Mouse (Mus musculus) hindbrain, embryonic 11.5 days (tissue): ENCODE measurements around the gene Sgsm3. TPM values are rescaled to one million over a fixed set of nuclear protein-coding genes. Genes with fewer than 3 reads are reported as not detected.

ENCODE experiments used
- ATAC-seq: fragments of 200-750 bp; cut with Nextera tagmentation; 2 replicates; pipeline ENCODE4 v1.8.0; 2017; ENCODE audit warnings: mild to moderate bottlenecking, moderate TSS enrichment, moderate library complexity; ENCODE audit not compliant: low FRiP score
- DNase-seq: peaks from one replicate; pipeline ENCODE4 v3.0.0-alpha.2; 2015; ENCODE audit warnings: low spot score
- H3K27ac ChIP-seq: fragments of 300-500 bp; sonication (generic); 2 replicates; pipeline ENCODE4 v1.5.1; 2014; ENCODE audit warnings: mild to moderate bottlenecking, low read depth, low read length
- H3K27me3 ChIP-seq: fragments of 300-500 bp; sonication (generic); 2 replicates; pipeline ENCODE4 v1.6.1; 2014; ENCODE audit warnings: mild to moderate bottlenecking, low read length, moderate library complexity, mixed read lengths; ENCODE audit not compliant: control insufficient read depth, insufficient read depth
- H3K36me3 ChIP-seq: fragments of 300-500 bp; sonication (generic); 2 replicates; pipeline ENCODE4 v1.6.1; 2014; ENCODE audit warnings: mild to moderate bottlenecking, low read length, moderate library complexity, mixed read lengths; ENCODE audit not compliant: control insufficient read depth, insufficient read depth
- H3K4me1 ChIP-seq: fragments of 300-500 bp; sonication (generic); replicated peaks from 2 replicates; pipeline ENCODE4 v1.6.1; 2014; ENCODE audit warnings: low read length, mixed read lengths; ENCODE audit not compliant: control insufficient read depth, insufficient read depth
- H3K4me2 ChIP-seq: fragments of 300-500 bp; sonication (generic); replicated peaks from 2 replicates; pipeline ENCODE4 v1.6.1; 2014; ENCODE audit warnings: mild to moderate bottlenecking, low read depth, low read length
- H3K4me3 ChIP-seq: fragments of 300-500 bp; sonication (generic); 2 replicates; pipeline ENCODE4 v1.5.1; 2014; ENCODE audit warnings: low read depth, low read length
- H3K9ac ChIP-seq: fragments of 300-500 bp; sonication (generic); 2 replicates; pipeline ENCODE4 v1.6.1; 2014; ENCODE audit warnings: low read depth, low read length
- H3K9me3 ChIP-seq: fragments of 300-500 bp; sonication (generic); 2 replicates; pipeline ENCODE4 v1.6.1; 2016; ENCODE audit warnings: low read length; ENCODE audit not compliant: control insufficient read depth
- WGBS: fragments of 180-500 bp; shearing (Covaris S2); extraction: QIAGEN DNeasy Blood & Tissue Kit; methylation state at CpG from one replicate; pipeline ENCODE4 v1.1.7; 2014; 5-methylcytosine and 5-hydroxymethylcytosine counted together
- polyA plus RNA-seq: library from polyadenylated mRNA; unstranded; fragments of >200 nt; fragmentation: Nextera tagmentation; extraction: Ambion mirVana; gene quantifications from 2 replicates; pipeline ENCODE4 v1.2.1, GENCODE M21; 2014

Gene Sgsm3
- polyA plus RNA-seq, 1 experiment from 2014 or later = 17.4 TPM

DNA sequence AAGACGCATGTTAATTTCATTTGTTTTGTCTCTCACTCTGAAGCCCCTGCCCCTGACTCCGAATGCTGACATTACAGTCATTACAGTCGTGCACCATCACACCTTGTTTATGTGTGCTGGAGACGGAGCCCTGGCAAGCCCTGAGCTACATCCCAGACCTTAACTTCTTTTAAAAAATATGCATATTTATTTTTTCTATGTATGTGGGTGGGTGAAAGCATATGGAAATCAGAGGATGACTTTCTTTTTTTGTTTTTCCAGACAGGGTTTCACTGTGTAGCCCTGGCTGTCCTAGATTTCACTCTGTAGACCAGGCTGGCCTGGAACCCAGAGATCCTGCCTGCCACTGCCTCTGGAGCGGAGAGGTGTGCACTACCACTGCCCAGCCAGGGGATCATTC, 17.4 kb downstream of the Sgsm3 start:
- Histone ChIP-seq H3K9me3 (no peaks in the 10 kb centered on the region), H3K4me2 (no peak overlapping the region), H3K4me3 (no peak overlapping the region), H3K27ac (no peak overlapping the region), H3K36me3 (no peaks in the 10 kb centered on the region), H3K4me1 (no peaks in the 10 kb centered on the region), H3K27me3 (no peaks in the 10 kb centered on the region), H3K9ac (no peak overlapping the region)
- 83% methylated on average over 5 of the region's 5 CpGs for WGBS
- ATAC-seq (no peak), DNase-seq (no peak)

DNA sequence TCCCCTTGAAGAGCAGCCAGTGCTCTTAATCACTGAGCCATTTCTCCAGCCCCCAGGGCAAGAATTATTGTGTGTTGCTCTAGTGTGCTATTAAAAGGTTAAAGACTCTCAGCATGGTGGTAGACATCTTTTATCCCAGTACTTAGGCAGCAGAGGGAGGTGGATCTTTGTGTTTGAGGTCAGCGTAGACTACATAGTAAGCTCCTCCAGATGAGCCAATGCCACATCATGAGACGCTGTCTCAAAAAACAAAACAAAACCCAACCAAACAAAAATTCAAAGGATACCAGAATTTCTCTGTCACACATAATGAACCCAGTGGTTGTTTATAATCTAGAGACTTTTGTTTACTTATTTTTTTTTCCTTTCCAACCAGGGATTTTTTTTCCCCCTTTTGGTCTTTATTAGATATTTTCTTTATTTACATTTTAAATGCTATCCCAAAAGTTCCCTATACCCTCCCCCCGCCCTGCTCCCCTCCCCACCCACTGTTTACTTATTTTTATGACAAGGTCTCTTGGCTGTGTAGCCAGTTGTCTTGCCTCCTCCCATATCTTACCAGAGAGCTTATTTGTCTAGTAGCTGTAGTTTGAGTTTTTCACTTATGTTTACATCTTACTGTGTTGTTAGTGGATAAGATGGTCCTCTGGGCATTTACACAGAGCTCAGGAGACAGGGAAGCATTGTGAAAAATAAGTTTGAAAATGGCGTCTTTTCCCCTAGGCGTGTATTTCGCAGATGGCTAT, 18.7 kb downstream of the Sgsm3 start:
- no peak overlapping the region for H3K4me2 ChIP-seq
- no peaks in the 10 kb centered on the region for H3K27me3 ChIP-seq
- H3K9me3 ChIP-seq = no peaks in the 10 kb centered on the region
- H3K9ac ChIP-seq = no peak overlapping the region
- WGBS = 80% methylated on average over 6 of the region's 6 CpGs
- ATAC-seq = no peak
- no peak overlapping the region for H3K27ac ChIP-seq
- no peak overlapping the region for H3K4me3 ChIP-seq
- H3K4me1 ChIP-seq = no peaks in the 10 kb centered on the region
- no peaks in the 10 kb centered on the region for H3K36me3 ChIP-seq
- DNase-seq = no peak

DNA sequence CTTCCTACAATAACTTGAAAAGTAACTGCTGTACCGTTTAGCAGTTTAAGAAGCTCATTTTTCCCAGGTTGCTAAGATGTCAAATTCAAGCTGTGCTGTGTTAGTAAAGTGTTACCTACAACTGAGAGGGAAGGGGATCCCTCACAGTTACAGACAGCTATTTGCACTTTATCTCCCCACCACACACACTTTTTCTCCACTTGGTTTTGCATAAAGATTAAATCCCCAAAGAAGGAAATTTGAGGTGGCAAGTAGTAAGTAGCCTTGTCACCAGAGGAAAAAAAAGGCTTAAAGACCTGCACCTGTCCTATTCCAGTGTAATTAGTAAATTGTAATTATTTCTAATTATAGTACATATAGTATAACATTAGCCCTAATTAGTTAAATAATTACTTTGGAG, 19.5 kb downstream of the Sgsm3 start:
- 56% methylated on average over 1 of the region's 1 CpGs for WGBS

DNA sequence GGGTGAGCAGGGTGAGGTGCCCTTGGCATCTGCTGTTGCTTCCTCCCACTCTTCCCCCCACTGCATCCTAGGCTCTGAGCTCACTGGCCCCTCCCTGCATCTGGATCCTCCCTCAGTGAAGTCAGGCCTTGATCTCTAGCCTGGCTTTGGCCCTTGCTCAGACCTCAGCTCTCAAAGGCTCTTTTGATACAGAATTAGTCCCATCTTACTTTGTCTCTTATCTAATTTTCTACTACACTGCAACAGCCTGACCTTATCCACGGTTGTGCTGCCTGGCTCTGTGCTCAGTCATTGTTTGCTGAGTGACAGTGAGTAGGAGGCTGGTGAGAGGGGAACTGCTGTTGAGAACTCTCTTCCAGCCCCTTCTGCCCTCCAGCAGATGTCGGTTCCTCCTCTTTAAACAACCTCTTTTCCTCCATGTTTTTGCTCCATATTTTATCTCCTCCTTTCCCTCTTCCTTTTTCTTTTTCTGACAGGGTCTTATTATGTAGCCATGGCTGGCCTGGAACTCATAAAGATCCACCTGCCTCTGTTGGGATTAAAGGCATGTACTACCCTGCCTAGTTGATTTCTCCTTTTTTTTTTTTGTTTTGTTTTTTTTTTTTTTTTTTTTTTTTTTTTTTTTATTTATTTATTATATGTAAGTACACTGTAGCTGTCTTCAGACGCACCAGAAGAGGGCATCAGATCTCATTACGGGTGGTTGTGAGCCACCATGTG, 23.0 kb downstream of the Sgsm3 start:
- Histone ChIP-seq H3K9ac (no peak overlapping the region), H3K27me3 (no peaks in the 10 kb centered on the region), H3K36me3 (no peaks in the 10 kb centered on the region), H3K9me3 (no peaks in the 10 kb centered on the region), H3K4me3 (no peak overlapping the region), H3K4me2 (no peak overlapping the region), H3K27ac (no peak overlapping the region), H3K4me1 (no peaks in the 10 kb centered on the region)
- WGBS = 38% methylated on average over 2 of the region's 4 CpGs
- ATAC-seq (no peak), DNase-seq (no peak)

More for the DNA sequence above, 19.5 kb downstream of the Sgsm3 start:
- no peaks in the 10 kb centered on the region for H3K36me3 ChIP-seq
- no peaks in the 10 kb centered on the region for H3K4me1 ChIP-seq
- no peaks in the 10 kb centered on the region for H3K9me3 ChIP-seq
- H3K27me3 ChIP-seq = no peaks in the 10 kb centered on the region
- no peak overlapping the region for H3K9ac ChIP-seq
- no peak for ATAC-seq
- H3K4me2 ChIP-seq = no peak overlapping the region
- no peak overlapping the region for H3K4me3 ChIP-seq
- no peak overlapping the region for H3K27ac ChIP-seq
- no peak for DNase-seq

DNA sequence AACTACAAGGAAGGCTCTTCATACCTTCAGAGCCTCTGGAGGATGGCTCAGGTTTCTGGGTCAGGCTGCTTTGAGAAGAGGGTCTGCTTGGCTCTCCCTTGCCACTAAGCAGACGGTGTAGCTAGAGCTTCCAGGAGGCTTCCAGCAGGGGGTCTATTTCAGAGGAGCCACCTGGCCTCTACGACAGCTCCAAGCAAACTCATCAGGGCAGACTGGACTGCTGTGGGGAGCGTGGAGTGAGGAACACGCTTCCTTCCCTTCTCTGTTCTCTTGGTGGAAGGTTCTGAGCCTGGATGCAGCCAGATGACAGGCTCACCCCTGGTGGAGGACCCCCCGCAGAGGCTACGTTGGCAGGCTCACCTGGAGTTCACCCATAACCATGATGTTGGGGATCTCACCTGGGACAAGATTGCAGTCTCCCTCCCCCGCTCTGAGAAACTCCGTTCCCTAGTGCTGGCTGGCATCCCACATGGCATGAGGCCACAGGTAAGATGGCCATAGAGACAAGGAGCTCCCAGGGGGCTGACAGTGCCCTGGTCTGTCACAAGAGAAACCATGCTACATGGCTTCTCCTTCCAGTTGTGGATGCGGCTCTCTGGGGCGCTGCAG, 28.7 kb downstream of the Sgsm3 start:
- H3K4me2 ChIP-seq = no peak overlapping the region
- no peak overlapping the region for H3K9ac ChIP-seq
- DNase-seq (no peak), ATAC-seq (no peak)
- H3K4me3 ChIP-seq = no peak overlapping the region
- no peaks in the 10 kb centered on the region for H3K9me3 ChIP-seq
- H3K27me3 ChIP-seq = no peaks in the 10 kb centered on the region
- 82% methylated on average over 10 of the region's 10 CpGs for WGBS
- no peaks in the 10 kb centered on the region for H3K4me1 ChIP-seq
- H3K27ac ChIP-seq = no peak overlapping the region
- H3K36me3 ChIP-seq = no peaks in the 10 kb centered on the region

DNA sequence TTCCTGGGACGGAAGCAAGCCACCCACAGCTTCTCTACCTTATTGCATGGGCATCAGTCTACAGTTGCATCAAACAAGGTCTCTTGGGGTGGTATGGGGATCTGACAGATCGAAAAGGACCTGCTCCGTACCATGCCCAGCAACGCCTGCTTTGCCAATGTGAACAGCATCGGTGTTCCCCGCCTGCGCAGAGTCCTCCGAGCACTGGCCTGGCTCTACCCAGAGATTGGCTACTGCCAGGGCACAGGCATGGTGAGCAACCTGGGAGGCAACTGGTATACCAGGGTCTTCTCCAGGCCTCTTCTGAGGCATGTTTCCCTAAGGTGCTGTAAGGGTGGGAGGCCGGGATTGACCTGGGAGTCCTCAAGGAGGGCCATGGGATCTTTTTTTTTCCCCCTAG, 29.8 kb downstream of the Sgsm3 start:
- no peak overlapping the region for H3K4me2 ChIP-seq
- DNase-seq (no peak), ATAC-seq (no peak)
- no peaks in the 10 kb centered on the region for H3K4me1 ChIP-seq
- no peaks in the 10 kb centered on the region for H3K9me3 ChIP-seq
- H3K36me3 ChIP-seq = no peaks in the 10 kb centered on the region
- 94% methylated on average over 9 of the region's 9 CpGs for WGBS
- H3K9ac ChIP-seq = no peak overlapping the region
- no peak overlapping the region for H3K4me3 ChIP-seq
- H3K27ac ChIP-seq = no peak overlapping the region
- no peaks in the 10 kb centered on the region for H3K27me3 ChIP-seq

DNA sequence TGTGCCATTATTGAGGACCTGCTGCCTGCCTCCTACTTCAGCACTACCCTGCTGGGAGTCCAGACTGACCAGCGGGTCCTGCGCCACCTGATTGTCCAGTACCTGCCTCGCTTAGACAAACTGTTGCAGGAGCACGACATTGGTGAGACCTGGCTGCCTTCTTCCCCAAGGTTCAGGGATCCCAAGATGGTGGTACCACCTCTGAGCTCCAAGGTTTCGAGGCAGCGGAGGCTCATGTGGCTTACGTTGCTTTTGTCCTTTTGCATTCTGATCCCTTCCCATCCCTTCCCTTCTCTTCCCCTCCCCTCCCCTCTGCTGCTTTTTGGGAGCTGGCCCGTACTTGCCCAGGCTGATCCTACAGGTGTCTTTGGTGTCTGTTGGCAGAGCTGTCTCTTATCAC, 30.3 kb downstream of the Sgsm3 start:
- Histone ChIP-seq H3K4me3 (no peak overlapping the region), H3K36me3 (no peaks in the 10 kb centered on the region), H3K27me3 (no peaks in the 10 kb centered on the region), H3K27ac (no peak overlapping the region), H3K9me3 (no peaks in the 10 kb centered on the region), H3K4me1 (no peaks in the 10 kb centered on the region), H3K4me2 (no peak overlapping the region), H3K9ac (no peak overlapping the region)
- ATAC-seq = no peak
- 87% methylated on average over 8 of the region's 8 CpGs for WGBS
- DNase-seq = no peak

DNA sequence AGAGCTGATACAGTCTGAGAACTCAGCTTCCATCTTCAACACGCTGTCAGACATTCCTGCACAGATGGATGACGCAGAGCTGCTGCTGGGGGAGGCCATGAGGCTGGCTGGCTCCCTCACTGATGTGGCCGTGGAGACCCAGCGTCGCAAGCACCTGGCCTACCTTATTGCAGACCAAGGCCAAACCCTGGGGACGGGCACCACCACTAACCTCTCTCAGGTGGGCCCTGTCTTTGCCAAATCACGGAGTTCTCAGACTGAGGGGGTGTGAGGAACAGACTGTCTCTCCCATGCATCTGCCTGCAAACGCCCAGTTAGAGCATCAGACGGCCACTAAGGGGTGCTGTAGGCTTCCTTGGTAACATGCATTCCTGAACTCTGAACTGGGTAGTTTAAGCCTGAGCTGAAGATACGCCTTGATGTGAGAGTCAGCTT, 31.1 kb downstream of the Sgsm3 start:
- no peak for ATAC-seq
- Histone ChIP-seq H3K27me3 (no peaks in the 10 kb centered on the region), H3K27ac (no peak overlapping the region), H3K36me3 (no peaks in the 10 kb centered on the region), H3K4me3 (no peak overlapping the region), H3K4me2 (no peak overlapping the region), H3K9ac (no peak overlapping the region), H3K9me3 (no peaks in the 10 kb centered on the region), H3K4me1 (no peaks in the 10 kb centered on the region)
- peak; percentile 20 for DNase-seq
- WGBS = 66% methylated on average over 10 of the region's 10 CpGs
